Mouse (Mus musculus): ENCODE data around the gene Nav2.

- TF ChIP-seq NRF1 (IDR thresholded peaks at IDR 0.05; ENCODE audit: insufficient read depth, low read depth, low read length, poor library complexity, severe bottlenecking) (no peak), MAFK (IDR thresholded peaks at IDR 0.05; ENCODE audit: borderline replicate concordance, low read depth, low read length) (no peak), POLR2A (IDR thresholded peaks at IDR 0.05; ENCODE audit: control insufficient read depth in 1 of 2, insufficient read depth in 1 of 2, low read depth in 1 of 2, low read length in 2 of 2, poor library complexity in 1 of 2) (no peak), ZMIZ1 (IDR thresholded peaks at IDR 0.05; ENCODE audit: low read depth, low read length) (no peak), USF2 (IDR thresholded peaks at IDR 0.05; ENCODE audit: borderline replicate concordance in 1 of 2, insufficient read depth in 1 of 2, low read depth in 1 of 2, low read length in 2 of 2) (no peak), MAZ (IDR thresholded peaks at IDR 0.05; ENCODE audit: low read depth, low read length) (no peak), MYC (IDR thresholded peaks at IDR 0.05; ENCODE audit: low read depth, low read length) (no peak), EP300 (IDR thresholded peaks at IDR 0.05; ENCODE audit: low read depth in 1 of 2, low read length in 2 of 2) (no peak), GATA1 (IDR thresholded peaks at IDR 0.05; ENCODE audit: low read depth, low read length) (no peak)
These were observed 522.3 kb downstream of the Nav2 start for GRCm38 (mm10) chr7:49430808-49431207.

All from MEL (cell line).